Mouse (Mus musculus) stomach, adult 2 months (tissue): ENCODE results near the gene Olfr103. TPM values are rescaled to one million over a fixed set of nuclear protein-coding genes. Genes with fewer than 3 reads are reported as not detected.

Experiments used
- polyA plus RNA-seq: library from polyadenylated mRNA; depleted of rRNA; stranded (reverse); fragments of >200 nt; gene quantifications from 2 replicates; pipeline ENCODE4 v1.2.3, GENCODE M21; 2012; rRNA removed

The Olfr103 gene
- polyA plus RNA-seq = not detected in 2 replicates

DNA sequence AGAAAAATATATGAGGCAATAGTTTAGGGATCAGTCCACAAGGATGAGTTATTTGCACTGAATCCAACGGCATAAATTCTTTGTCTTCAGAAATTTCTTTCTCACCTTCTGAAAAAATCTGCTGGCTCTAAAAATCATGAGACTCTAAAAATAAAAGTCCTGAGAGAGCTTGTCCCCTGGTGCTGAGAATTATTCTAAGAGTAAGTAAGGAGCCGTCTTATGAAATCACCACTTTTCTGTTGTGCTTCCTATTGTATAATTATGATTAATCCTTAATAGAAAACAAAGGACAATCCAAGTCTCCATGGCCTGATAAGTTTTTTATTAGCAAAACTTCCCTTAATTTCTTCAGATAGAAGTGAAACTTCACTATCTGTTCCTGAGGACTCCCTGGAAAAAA, at the start of gene Olfr103:
TSS of gene Olfr103 (minus strand) at position 101 of the 400 bp plus-strand sequence.

GRCm38 (mm10) chr17:37378733-37379132, 39.2 kb upstream of the Olfr103 start, which contains the start of gene Olfr105-ps:
Olfr105-ps (plus strand) TSS chr17:37379033.

DNA sequence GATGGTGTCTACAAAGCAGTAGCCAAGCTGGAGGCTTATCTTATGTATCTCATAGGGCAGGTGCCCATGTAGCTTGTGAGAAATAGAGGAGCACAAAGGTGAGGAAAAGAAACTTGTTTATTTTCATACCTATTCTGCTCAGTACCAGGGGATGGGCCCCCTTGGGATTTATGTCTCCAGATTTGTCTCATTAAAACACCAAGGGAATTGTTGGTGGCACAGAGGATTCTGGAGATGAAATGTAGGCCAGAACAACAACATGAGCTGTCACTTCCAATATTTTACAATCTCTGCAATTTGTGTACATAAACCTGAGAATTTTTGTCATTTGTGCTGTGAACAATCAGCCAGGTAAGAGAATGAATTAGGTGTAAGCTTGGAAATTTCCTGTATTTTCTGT, 19.8 kb upstream of the Olfr103 start, which contains the start of gene Olfr104-ps:
TSS of gene Olfr104-ps (plus strand) at position 301 of the 400 bp plus-strand sequence.

DNA sequence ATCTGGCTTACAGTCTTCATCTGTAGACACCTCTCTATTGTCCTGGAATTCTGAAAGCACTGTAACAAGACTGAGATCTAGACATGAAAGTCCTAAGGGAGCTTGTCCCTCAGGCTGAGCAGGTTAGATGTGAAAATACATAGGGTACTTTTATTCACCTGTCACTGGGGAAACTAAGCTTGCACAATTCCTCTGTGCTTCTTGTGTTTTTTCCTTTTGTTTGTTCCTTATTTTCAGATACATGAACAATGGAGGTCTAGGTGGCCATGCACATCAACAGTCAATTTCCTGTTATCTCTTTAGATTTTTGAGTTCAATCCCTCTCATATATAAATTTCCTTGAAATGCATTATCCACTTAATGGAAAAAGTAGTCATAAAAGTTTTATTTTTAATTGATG, 22.5 kb downstream of the Olfr103 start, which contains the start of gene Olfr102:
TSS of gene Olfr102 (minus strand) at position 101 of the 400 bp plus-strand sequence.

DNA sequence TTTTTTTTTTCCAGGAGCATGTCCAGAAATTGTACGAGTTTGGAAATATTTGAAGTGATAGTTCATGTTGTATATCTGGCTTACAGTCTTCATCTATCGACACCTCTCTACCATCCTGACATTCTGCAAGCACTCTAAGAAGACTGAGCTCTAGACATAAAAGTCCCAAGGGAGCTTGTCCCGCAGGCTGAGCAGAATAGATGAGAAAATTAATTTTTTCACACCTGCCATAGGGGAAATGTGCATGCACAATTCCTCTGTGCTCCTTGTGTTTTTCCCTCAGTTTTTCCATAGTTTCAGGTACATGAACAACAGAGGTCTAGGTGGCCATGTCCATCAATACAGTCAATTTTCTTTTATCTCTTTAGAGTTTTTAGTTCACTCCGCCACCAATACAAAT, 35.3 kb downstream of the Olfr103 start, which contains the start of gene Olfr101:
TSS of gene Olfr101 (minus strand) at position 101 of the 400 bp plus-strand sequence.

Other genes starting within 250 kb of the Olfr103 start
- not detected in 2 replicates for gene Olfr91, start 241.4 kb downstream of the Olfr103 start, polyA plus RNA-seq
- gene Olfr92, start 219.6 kb downstream of the Olfr103 start, polyA plus RNA-seq = not detected in 2 replicates
- not detected in 2 replicates for gene Olfr93, start 178.2 kb downstream of the Olfr103 start, polyA plus RNA-seq
- gene Ubd, start 145.8 kb downstream of the Olfr103 start, polyA plus RNA-seq = not detected in 2 replicates
- gene Olfr94, start 138.7 kb downstream of the Olfr103 start, polyA plus RNA-seq = not detected in 2 replicates
- gene Olfr95, start 126.6 kb downstream of the Olfr103 start, polyA plus RNA-seq = not detected in 2 replicates
- not detected in 2 replicates for gene Olfr96, start 119.6 kb downstream of the Olfr103 start, polyA plus RNA-seq
- not detected in 2 replicates for gene Olfr97, start 102.4 kb downstream of the Olfr103 start, polyA plus RNA-seq
- gene Olfr98, start 75.9 kb downstream of the Olfr103 start, polyA plus RNA-seq = not detected in 2 replicates
- gene H2-M3, start 69.5 kb downstream of the Olfr103 start, polyA plus RNA-seq = 1.7 TPM in 2 replicates
- gene Olfr99, start 56.2 kb downstream of the Olfr103 start, polyA plus RNA-seq = not detected in 2 replicates
- not detected in 2 replicates for gene Olfr101, start 35.4 kb downstream of the Olfr103 start, polyA plus RNA-seq
- gene Olfr102, start 22.6 kb downstream of the Olfr103 start, polyA plus RNA-seq = not detected in 2 replicates
- not detected in 2 replicates for gene Olfr104-ps, start 19.9 kb upstream of the Olfr103 start, polyA plus RNA-seq
- not detected in 2 replicates for gene Olfr105-ps, start 39.3 kb upstream of the Olfr103 start, polyA plus RNA-seq
- not detected in 2 replicates for gene Olfr106-ps, start 50.7 kb upstream of the Olfr103 start, polyA plus RNA-seq
- not detected in 2 replicates for gene Olfr107, start 59.5 kb upstream of the Olfr103 start, polyA plus RNA-seq
- not detected in 2 replicates for gene Olfr108, start 105.8 kb upstream of the Olfr103 start, polyA plus RNA-seq
- not detected in 2 replicates for gene Olfr109, start 119.2 kb upstream of the Olfr103 start, polyA plus RNA-seq
- gene H2-M2, start 143.9 kb upstream of the Olfr103 start, polyA plus RNA-seq = 0.05 TPM in 1 of 2 replicates, not detected in the other
- not detected in 2 replicates for gene Olfr110, start 152.8 kb upstream of the Olfr103 start, polyA plus RNA-seq
- 0.03 TPM in 1 of 2 replicates, not detected in the other for gene Olfr111, start 168.3 kb upstream of the Olfr103 start, polyA plus RNA-seq
- gene Olfr112, start 229.8 kb upstream of the Olfr103 start, polyA plus RNA-seq = not detected in 2 replicates
- gene Olfr113, start 238.0 kb upstream of the Olfr103 start, polyA plus RNA-seq = not detected in 2 replicates